Mouse (Mus musculus) midbrain, embryonic 14.5 days (tissue): ENCODE results near the gene Ccnb1ip1. TPM values are rescaled to one million over a fixed set of nuclear protein-coding genes. Genes with fewer than 3 reads are reported as not detected.

Experiments
- ATAC-seq: fragments of 200-750 bp; cut with Nextera tagmentation; 2 replicates; pipeline ENCODE4 v1.8.0; 2017; ENCODE audit warnings: moderate number of reproducible peaks, moderate library complexity; ENCODE audit not compliant: low FRiP score, low TSS enrichment
- DNase-seq: peaks from one replicate; pipeline ENCODE4 v3.0.0-alpha.2; 2015
- H3K27ac ChIP-seq: fragments of 300-500 bp; sonication (generic); replicated peaks from 2 replicates; pipeline ENCODE4 v1.5.1; 2014; ENCODE audit warnings: mild to moderate bottlenecking, low read depth, low read length, moderate library complexity
- H3K27me3 ChIP-seq: fragments of 300-500 bp; sonication (generic); 2 replicates; pipeline ENCODE4 v1.6.1; 2014; ENCODE audit warnings: low read length, control low read depth, mixed read lengths; ENCODE audit not compliant: control insufficient read depth, insufficient read depth
- H3K36me3 ChIP-seq: fragments of 300-500 bp; sonication (generic); 2 replicates; pipeline ENCODE4 v1.6.1; 2014; ENCODE audit warnings: low read length, control low read depth; ENCODE audit not compliant: control insufficient read depth, insufficient read depth
- H3K4me1 ChIP-seq: fragments of 300-500 bp; sonication (generic); 2 replicates; pipeline ENCODE4 v1.6.1; 2014; ENCODE audit warnings: mild to moderate bottlenecking, antibody characterized with exemption, low read length, control low read depth; ENCODE audit not compliant: control insufficient read depth, insufficient read depth
- H3K4me2 ChIP-seq: fragments of 300-500 bp; sonication (generic); 2 replicates; pipeline ENCODE4 v1.6.1; 2014; ENCODE audit warnings: mild to moderate bottlenecking, low read length, moderate library complexity
- H3K4me3 ChIP-seq: fragments of 300-500 bp; sonication (generic); replicated peaks from 2 replicates; pipeline ENCODE4 v1.5.1; 2014; ENCODE audit warnings: low read depth, low read length
- H3K9ac ChIP-seq: fragments of 300-500 bp; sonication (generic); replicated peaks from 2 replicates; pipeline ENCODE4 v1.6.1; 2014; ENCODE audit warnings: mild to moderate bottlenecking, low read length, moderate library complexity
- H3K9me3 ChIP-seq: fragments of 300-500 bp; sonication (generic); 2 replicates; pipeline ENCODE4 v1.6.1; 2016; ENCODE audit warnings: low read length, control low read depth, mixed read lengths; ENCODE audit not compliant: control insufficient read depth
- WGBS: fragments of 180-500 bp; shearing (Covaris S2); extraction: QIAGEN DNeasy Blood & Tissue Kit; methylation state at CpG from one replicate; pipeline ENCODE4 v1.1.7; 2014; 5-methylcytosine and 5-hydroxymethylcytosine counted together
- polyA plus RNA-seq: library from polyadenylated mRNA; unstranded; fragments of >200 nt; fragmentation: Nextera tagmentation; extraction: Ambion mirVana; gene quantifications from 2 replicates; pipeline ENCODE4 v1.2.1, GENCODE M21; 2014

The Ccnb1ip1 gene
- polyA plus RNA-seq, 1 experiment from 2014 or later = not detected

DNA sequence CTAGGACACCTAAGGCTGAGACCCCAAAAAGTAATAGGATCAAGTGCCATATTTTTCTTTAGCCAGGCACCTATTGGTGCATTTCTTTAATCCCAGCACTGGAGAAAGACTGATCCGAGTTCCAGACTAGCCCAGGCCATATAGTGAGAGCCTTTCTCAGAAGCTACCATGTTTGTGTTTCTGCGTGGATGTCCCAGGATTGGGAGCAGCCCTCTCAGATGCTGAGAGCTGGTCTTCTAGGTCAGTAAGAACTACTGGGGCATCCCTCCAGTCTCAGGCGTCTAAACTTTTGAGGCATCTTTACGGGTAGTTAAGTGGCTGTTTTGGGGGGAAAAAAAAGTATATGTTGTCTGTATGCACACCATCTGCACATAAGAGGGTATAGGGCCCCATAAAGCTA, 11.6 kb downstream of the Ccnb1ip1 start:
- no peak overlapping the region for H3K4me3 ChIP-seq
- DNase-seq (no peak), ATAC-seq (no peak)
- no peak overlapping the region for H3K4me2 ChIP-seq
- H3K27me3 ChIP-seq = no peaks in the 10 kb centered on the region
- no peaks in the 10 kb centered on the region for H3K36me3 ChIP-seq
- no peak overlapping the region for H3K27ac ChIP-seq
- WGBS = 91% methylated on average over 4 of the region's 4 CpGs
- no peaks in the 10 kb centered on the region for H3K9me3 ChIP-seq
- no peak overlapping the region for H3K9ac ChIP-seq
- H3K4me1 ChIP-seq = no peaks in the 10 kb centered on the region

GRCm38 (mm10) chr14:50795261-50795935, 12.1 kb downstream of the Ccnb1ip1 start:
- no peaks in the 10 kb centered on the region for H3K9me3 ChIP-seq
- H3K4me3 ChIP-seq = no peak overlapping the region
- H3K36me3 ChIP-seq = no peaks in the 10 kb centered on the region
- H3K4me1 ChIP-seq = no peaks in the 10 kb centered on the region
- no peaks in the 10 kb centered on the region for H3K27me3 ChIP-seq
- no peak for DNase-seq
- 94% methylated on average over 24 of the region's 24 CpGs for WGBS
- no peak overlapping the region for H3K27ac ChIP-seq
- no peak overlapping the region for H3K9ac ChIP-seq
- ATAC-seq = no peak
- H3K4me2 ChIP-seq = no peak overlapping the region

- H3K36me3 ChIP-seq = no peaks in the 10 kb centered on the region
- H3K9ac ChIP-seq = no peak overlapping the region
- no peaks in the 10 kb centered on the region for H3K27me3 ChIP-seq
- H3K4me1 ChIP-seq = peaks cover 2% of the 10 kb centered on the region; the same call in 1 of the 2 replicates
- H3K9me3 ChIP-seq = no peaks in the 10 kb centered on the region
- H3K4me2 ChIP-seq = no peak overlapping the region
- H3K27ac ChIP-seq = no peak overlapping the region
- DNase-seq (peak; percentile 59), ATAC-seq (no peak)
- H3K4me3 ChIP-seq = no peak overlapping the region
- 9% methylated on average over 2 of the region's 2 CpGs for WGBS
Measured at GRCm38 (mm10) chr14:50788157-50788556, 19.4 kb downstream of the Ccnb1ip1 start.

DNA sequence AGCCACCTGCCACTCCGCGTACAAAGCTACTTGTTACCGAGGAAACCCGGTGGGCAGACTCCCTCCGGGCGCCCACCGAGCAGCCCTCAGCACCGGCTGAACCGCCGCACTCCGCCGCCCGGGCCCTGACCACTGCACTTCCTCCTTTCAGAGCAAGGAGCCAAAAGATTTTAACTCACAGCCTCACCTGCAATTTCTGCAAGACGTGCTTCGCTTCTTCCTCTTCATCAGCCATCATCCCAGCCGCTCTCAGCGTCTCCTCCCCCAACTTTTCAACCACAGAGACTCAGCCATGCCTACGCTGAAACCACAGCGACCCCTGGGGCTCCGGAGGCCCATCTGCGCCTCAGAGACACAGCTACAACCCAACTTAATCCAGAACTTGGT, 22.3 kb downstream of the Ccnb1ip1 start, which contains the start of gene Ttc5:
Ttc5 (minus strand) TSS at position 269 of the 387 bp plus-strand sequence.
- H3K9ac ChIP-seq = peak within 1 kb of the TSS; percentile 71

GRCm38 (mm10) chr14:50784391-50785250, 22.9 kb downstream of the Ccnb1ip1 start:
- H3K36me3 ChIP-seq = peaks cover 12% of the 10 kb centered on the region
- peak overlapping the region; percentile 71 for H3K9ac ChIP-seq
- ATAC-seq (no peak), DNase-seq (peak; percentile 50)
- 28% methylated on average over 16 of the region's 16 CpGs for WGBS
- no peaks in the 10 kb centered on the region for H3K9me3 ChIP-seq
- H3K4me1 ChIP-seq = peaks cover 4% of the 10 kb centered on the region; the same call in 1 of the 2 replicates
- H3K4me3 ChIP-seq = peak overlapping the region; percentile 75
- peak overlapping the region; percentile 59 for H3K4me2 ChIP-seq
- peak overlapping the region; percentile 85 for H3K27ac ChIP-seq
- H3K27me3 ChIP-seq = no peaks in the 10 kb centered on the region

More for the DNA sequence above, 22.3 kb downstream of the Ccnb1ip1 start, which contains the start of gene Ttc5:
- Histone ChIP-seq H3K36me3 (peaks cover 12% of the 10 kb centered on the region), H3K4me3 (peak within 1 kb of the TSS; percentile 75), H3K27me3 (no peaks in the 10 kb centered on the region), H3K27ac (peak within 1 kb of the TSS; percentile 85), H3K4me1 (peaks cover 4% of the 10 kb centered on the region; the same call in 1 of the 2 replicates), H3K4me2 (peak within 1 kb of the TSS; percentile 59), H3K9me3 (no peaks in the 10 kb centered on the region)
- WGBS = under 1% methylated on average over 21 of the region's 21 CpGs
- peak; percentile 95 for ATAC-seq
- peak; percentile 95 for DNase-seq

DNA sequence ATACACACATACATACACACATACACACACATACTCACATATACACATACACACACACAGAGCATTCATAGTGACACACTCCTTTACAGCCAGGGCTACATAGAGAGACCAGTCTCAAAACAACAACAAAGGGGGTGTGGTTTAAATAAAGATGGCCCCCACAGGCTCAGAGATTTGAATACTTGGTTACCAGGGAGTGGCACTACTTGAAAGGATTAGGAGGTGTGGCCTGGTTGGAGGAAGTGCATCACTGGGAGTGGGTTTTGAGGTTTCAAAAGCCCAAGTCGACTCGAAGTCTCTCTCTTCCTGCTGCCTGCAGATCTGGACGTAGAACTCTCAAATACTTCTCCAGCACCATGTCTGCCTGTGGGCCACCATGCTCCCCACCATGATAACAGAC, 25.4 kb downstream of the Ccnb1ip1 start:
- peaks cover 4% of the 10 kb centered on the region; the same call in 1 of the 2 replicates for H3K4me1 ChIP-seq
- H3K27ac ChIP-seq = no peak overlapping the region
- WGBS = 92% methylated on average over 3 of the region's 3 CpGs
- ATAC-seq (no peak), DNase-seq (no peak)
- no peaks in the 10 kb centered on the region for H3K9me3 ChIP-seq
- no peak overlapping the region for H3K9ac ChIP-seq
- no peak overlapping the region for H3K4me2 ChIP-seq
- H3K4me3 ChIP-seq = no peak overlapping the region
- no peaks in the 10 kb centered on the region for H3K27me3 ChIP-seq
- H3K36me3 ChIP-seq = peaks cover 20% of the 10 kb centered on the region

DNA sequence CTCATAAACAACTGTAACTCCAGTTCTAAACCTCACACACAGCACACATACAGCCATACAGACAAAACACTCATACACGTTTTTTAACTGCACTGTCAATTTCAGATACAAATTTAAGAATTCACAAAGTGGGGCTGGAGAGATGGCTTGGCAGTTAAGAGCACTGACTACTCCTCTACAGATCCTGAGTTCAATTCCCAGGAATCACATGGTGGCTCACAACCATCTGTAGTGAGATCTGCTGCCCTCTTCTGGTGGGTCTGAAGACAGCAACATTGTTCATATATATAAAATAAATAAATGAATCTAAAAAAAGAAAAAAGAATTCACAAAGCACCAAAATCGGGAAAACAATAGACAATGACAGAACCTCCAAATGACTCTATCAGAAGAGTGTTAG, 36.2 kb downstream of the Ccnb1ip1 start:
- ATAC-seq = no peak
- peak; percentile 26 for DNase-seq
- Histone ChIP-seq H3K27ac (no peak overlapping the region), H3K4me3 (no peak overlapping the region), H3K9ac (no peak overlapping the region), H3K36me3 (peaks cover 82% of the 10 kb centered on the region), H3K27me3 (no peaks in the 10 kb centered on the region), H3K9me3 (no peaks in the 10 kb centered on the region), H3K4me2 (no peak overlapping the region), H3K4me1 (no peaks in the 10 kb centered on the region)
- 90% methylated on average over 2 of the region's 2 CpGs for WGBS

DNA sequence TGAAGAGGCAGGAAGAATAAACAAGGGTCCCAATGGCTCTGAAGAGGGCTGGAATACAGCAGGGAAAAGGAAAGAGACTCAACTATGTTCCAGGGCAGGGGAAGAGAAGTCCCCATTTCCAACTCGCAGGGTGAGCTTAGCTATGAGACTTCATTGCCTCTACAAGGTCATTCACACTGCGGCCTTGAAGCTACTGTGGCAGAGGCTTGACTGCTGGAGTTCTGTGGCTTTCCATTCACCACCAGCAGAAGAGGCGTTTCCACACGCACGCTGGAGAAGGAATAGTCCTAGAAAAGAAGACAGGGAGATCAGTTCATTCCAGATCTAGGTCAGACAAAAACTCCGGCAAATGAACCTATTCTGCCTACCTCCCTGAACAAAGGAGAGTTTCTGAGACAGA, 41.8 kb downstream of the Ccnb1ip1 start:
- 90% methylated on average over 6 of the region's 6 CpGs for WGBS
- Histone ChIP-seq H3K27me3 (no peaks in the 10 kb centered on the region), H3K4me3 (no peak overlapping the region), H3K27ac (no peak overlapping the region), H3K4me2 (no peak overlapping the region), H3K4me1 (no peaks in the 10 kb centered on the region), H3K9ac (no peak overlapping the region), H3K9me3 (no peaks in the 10 kb centered on the region), H3K36me3 (peaks cover 59% of the 10 kb centered on the region)
- no peak for ATAC-seq
- DNase-seq = no peak
